Mouse (Mus musculus) liver, adult 2 months (tissue): ENCODE measurements around the gene Dnah8.

Experiments
- CTCF ChIP-seq: fragments of 200-500 bp; IDR thresholded peaks from 2 replicates; pipeline ENCODE4 v1.5.1; 2011; ENCODE audit warnings: low read depth, low read length, control low read depth
- POLR2A ChIP-seq: fragments of 200-500 bp; IDR thresholded peaks from 2 replicates; pipeline ENCODE4 v1.6.1; 2011; ENCODE audit warnings: low read length, control low read depth; ENCODE audit not compliant: insufficient read depth; ENCODE audit errors: extremely low read depth

GRCm38 (mm10) chr17:30871040-30871439, 246.9 kb downstream of the Dnah8 start:
- TF ChIP-seq CTCF: no peak
- no peak for TF ChIP-seq POLR2A
